Mouse (Mus musculus): Measurements from ENCODE around the gene Ramp3.
"Not testable (repeated sequence)": the region's sequence is repeated elsewhere in the genome, so short reads cannot be mapped to it uniquely, and the experiment has no call there.

Gene Ramp3

GRCm38 (mm10) chr11:6658271-6658670, at the start of gene Ramp3:
Gene Ramp3, plus strand, starts transcription at chr11:6658521.
- peak; percentile 46 for DNase-seq (ENCODE audit: low read depth)

GRCm38 (mm10) chr11:6615250-6616205, 42.8 kb upstream of the Ramp3 start:
- DNase-seq (ENCODE audit: low read depth), result no peak

- no peak for DNase-seq (ENCODE audit: low read depth)
Observed at GRCm38 (mm10) chr11:6623704-6624103, 34.6 kb upstream of the Ramp3 start.

GRCm38 (mm10) chr11:6624619-6625382, 33.5 kb upstream of the Ramp3 start:
- DNase-seq (ENCODE audit: low read depth), result no peak

- DNase-seq (ENCODE audit: low read depth), result peak; percentile 90
Observed at GRCm38 (mm10) chr11:6625478-6626387, 32.6 kb upstream of the Ramp3 start, which contains the start of gene Tbrg4. Gene Tbrg4, minus strand, starts transcription at chr11:6626067.

- DNase-seq (ENCODE audit: low read depth), result no peak
Observed at GRCm38 (mm10) chr11:6626388-6626772, 31.9 kb upstream of the Ramp3 start.

GRCm38 (mm10) chr11:6627731-6628130, 30.6 kb upstream of the Ramp3 start:
- DNase-seq (ENCODE audit: low read depth), result peak; percentile 46

- DNase-seq (ENCODE audit: low read depth), result no peak
Observed at GRCm38 (mm10) chr11:6628568-6628967, 29.8 kb upstream of the Ramp3 start.

- DNase-seq (ENCODE audit: low read depth), result no peak
Observed at GRCm38 (mm10) chr11:6629655-6630054, 28.7 kb upstream of the Ramp3 start.

GRCm38 (mm10) chr11:6636150-6636549, 22.2 kb upstream of the Ramp3 start:
- no peak for DNase-seq (ENCODE audit: low read depth)

GRCm38 (mm10) chr11:6638537-6638936, 19.8 kb upstream of the Ramp3 start, which contains the start of gene Wap:
Gene Wap, minus strand, starts transcription at chr11:6638637.
- DNase-seq (ENCODE audit: low read depth), result no peak

GRCm38 (mm10) chr11:6639072-6639471, 19.2 kb upstream of the Ramp3 start:
- DNase-seq (ENCODE audit: low read depth), result no peak

GRCm38 (mm10) chr11:6644566-6644965, 13.8 kb upstream of the Ramp3 start:
- no peak for DNase-seq (ENCODE audit: low read depth)

GRCm38 (mm10) chr11:6647831-6648724, 10.2 kb upstream of the Ramp3 start:
- DNase-seq (ENCODE audit: low read depth), result no peak

- no peak for DNase-seq (ENCODE audit: low read depth)
Observed at GRCm38 (mm10) chr11:6650519-6650918, 7.8 kb upstream of the Ramp3 start.

- DNase-seq (ENCODE audit: low read depth), result not testable (repeated sequence)
Observed at GRCm38 (mm10) chr11:6652978-6653377, 5.3 kb upstream of the Ramp3 start.

- peak; percentile 86 for DNase-seq (ENCODE audit: low read depth)
Observed at GRCm38 (mm10) chr11:6654903-6655302, 3.4 kb upstream of the Ramp3 start.

GRCm38 (mm10) chr11:6661206-6661605, 2.9 kb downstream of the Ramp3 start:
- no peak for DNase-seq (ENCODE audit: low read depth)

GRCm38 (mm10) chr11:6666634-6667033, 8.3 kb downstream of the Ramp3 start:
- no peak for DNase-seq (ENCODE audit: low read depth)

GRCm38 (mm10) chr11:6669041-6669440, 10.7 kb downstream of the Ramp3 start:
- no peak for DNase-seq (ENCODE audit: low read depth)

GRCm38 (mm10) chr11:6670044-6670443, 11.7 kb downstream of the Ramp3 start:
- no peak for DNase-seq (ENCODE audit: low read depth)
